Mouse (Mus musculus): ENCODE measurements around the gene Htr2a. TPM values are rescaled to one million over a fixed set of nuclear protein-coding genes. Genes with fewer than 3 reads are reported as not detected.

Htr2a gene
- polyA plus RNA-seq (2015; fragmentation: Nextera tagmentation; extraction: Ambion mirVana): 0.31 and 0.48 TPM in 2 replicates

GRCm38 (mm10) chr14:74640819-74641381 lies at the start of gene Htr2a:
TSS of gene Htr2a (plus strand) at chr14:74640840.
- Histone ChIP-seq H3K4me1 (peaks cover 10% of the 10 kb centered on the region; the same call in 1 of the 2 replicates), H3K9ac (no peak within 1 kb of the TSS), H3K27ac (no peak within 1 kb of the TSS), H3K4me3 (replicated peaks) (peak within 1 kb of the TSS; percentile 36), H3K4me2 (peak within 1 kb of the TSS; percentile 62), H3K36me3 (no peaks in the 10 kb centered on the region), H3K9me3 (no peaks in the 10 kb centered on the region), H3K27me3 (replicated peaks) (0 out of 2 replicates have a peak, but pooled peaks cover 5% of the 10 kb centered on the region)
- 1% methylated on average over 20 of the region's 20 CpGs for WGBS
- ATAC-seq (ENCODE audit: insufficient read depth, low FRiP score, low read depth): no peak

DNA sequence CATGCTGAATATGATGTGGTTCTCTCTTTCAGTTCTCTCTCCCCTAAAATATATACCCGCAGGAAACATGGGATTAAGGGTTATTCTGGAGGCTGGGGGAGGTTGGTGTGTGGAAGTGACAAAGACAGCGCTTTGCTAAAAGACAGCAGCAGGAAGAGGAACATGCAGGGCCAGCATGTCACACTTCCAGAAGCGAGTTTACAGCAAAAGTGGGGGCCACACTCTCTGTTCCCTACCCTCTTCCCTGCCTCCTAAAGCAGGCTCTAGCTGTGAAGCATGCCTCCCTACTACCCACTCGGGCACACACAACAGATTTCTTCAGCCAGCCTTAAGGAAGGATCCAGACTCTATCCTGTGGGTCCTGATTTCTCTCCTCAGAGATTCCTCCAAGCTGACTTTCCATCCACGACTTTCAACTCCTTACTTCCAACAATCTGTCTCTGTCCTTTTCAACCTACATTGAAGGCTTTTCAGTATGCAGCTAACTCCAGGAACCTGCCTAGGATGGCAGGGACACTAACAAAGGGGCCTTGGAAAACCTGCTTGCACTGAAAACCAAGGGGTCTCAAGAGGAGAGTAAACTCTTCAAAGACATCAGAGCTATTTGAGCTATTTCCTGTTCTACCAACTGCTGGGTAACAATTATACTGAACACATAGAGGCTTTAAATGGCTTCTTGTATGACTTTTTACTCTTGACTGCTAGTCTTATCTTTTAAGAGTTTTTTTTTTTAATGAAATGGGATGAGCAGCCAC lies 39.1 kb upstream of the Htr2a start:
- 67% methylated on average over 5 of the region's 5 CpGs for WGBS
- ATAC-seq (ENCODE audit: insufficient read depth, low FRiP score, low read depth): no peak

DNA sequence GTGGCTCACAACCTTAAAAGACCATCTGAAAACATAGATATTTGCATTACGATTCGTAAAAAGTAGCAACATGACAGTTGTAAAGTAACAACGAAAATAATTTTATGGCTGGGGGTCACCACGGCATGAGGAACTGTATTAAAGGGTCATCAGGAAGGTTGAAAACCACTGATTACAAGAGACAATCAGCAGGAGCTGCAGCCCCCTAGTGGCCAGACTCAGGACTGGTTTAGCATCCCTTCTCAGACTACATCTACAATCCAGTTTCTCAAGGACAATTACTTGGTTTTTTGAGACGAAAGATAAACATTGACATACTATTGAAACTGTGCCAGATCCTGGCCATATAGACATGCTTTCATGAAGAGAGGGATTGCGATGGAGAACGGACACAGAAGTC lies 38.1 kb upstream of the Htr2a start:
- no peak for ATAC-seq (ENCODE audit: insufficient read depth, low FRiP score, low read depth)
- H3K27ac ChIP-seq: no peak overlapping the region
- no peaks in the 10 kb centered on the region for H3K4me1 ChIP-seq
- no peak overlapping the region for H3K4me2 ChIP-seq
- no peaks in the 10 kb centered on the region for H3K27me3 ChIP-seq (replicated peaks)
- no peak overlapping the region for H3K4me3 ChIP-seq (replicated peaks)
- H3K36me3 ChIP-seq: no peaks in the 10 kb centered on the region
- H3K9me3 ChIP-seq: no peaks in the 10 kb centered on the region
- 48% methylated on average over 7 of the region's 7 CpGs for WGBS
- H3K9ac ChIP-seq: no peak overlapping the region

More for the DNA sequence above, 39.1 kb upstream of the Htr2a start:
- Histone ChIP-seq H3K4me3 (replicated peaks) (no peak overlapping the region), H3K27ac (no peak overlapping the region), H3K4me2 (no peak overlapping the region), H3K27me3 (replicated peaks) (no peaks in the 10 kb centered on the region), H3K9me3 (no peaks in the 10 kb centered on the region), H3K36me3 (no peaks in the 10 kb centered on the region), H3K9ac (no peak overlapping the region), H3K4me1 (no peaks in the 10 kb centered on the region)

GRCm38 (mm10) chr14:74603131-74603766 lies 37.4 kb upstream of the Htr2a start:
- H3K4me3 ChIP-seq (replicated peaks): no peak overlapping the region
- H3K9me3 ChIP-seq: no peaks in the 10 kb centered on the region
- no peaks in the 10 kb centered on the region for H3K4me1 ChIP-seq
- ATAC-seq (ENCODE audit: insufficient read depth, low FRiP score, low read depth): no peak
- 78% methylated on average over 7 of the region's 7 CpGs for WGBS
- no peaks in the 10 kb centered on the region for H3K36me3 ChIP-seq
- no peak overlapping the region for H3K4me2 ChIP-seq
- H3K27ac ChIP-seq: no peak overlapping the region
- no peaks in the 10 kb centered on the region for H3K27me3 ChIP-seq (replicated peaks)
- no peak overlapping the region for H3K9ac ChIP-seq

DNA sequence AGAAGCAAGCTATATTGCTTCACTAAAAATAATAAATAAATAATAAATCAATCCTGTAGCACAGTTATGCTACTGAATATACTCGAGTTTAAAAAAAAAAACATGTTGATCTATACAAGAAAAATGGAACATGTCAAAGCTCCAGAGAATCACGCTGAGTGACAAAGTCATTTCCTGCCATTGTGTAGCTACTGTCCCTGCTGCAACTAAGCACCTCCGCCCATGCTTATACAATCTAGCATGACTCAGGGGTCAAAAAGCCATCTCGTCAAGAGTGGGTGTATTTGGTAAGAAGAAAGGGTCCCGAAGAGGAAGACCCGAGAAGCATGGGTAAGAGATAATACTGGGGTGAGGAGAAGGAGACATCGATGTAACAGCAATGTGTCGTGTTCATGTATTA lies 29.3 kb upstream of the Htr2a start:
- no peak overlapping the region for H3K4me2 ChIP-seq
- no peak for ATAC-seq (ENCODE audit: insufficient read depth, low FRiP score, low read depth)
- H3K9ac ChIP-seq: no peak overlapping the region
- H3K27me3 ChIP-seq (replicated peaks): no peaks in the 10 kb centered on the region
- H3K9me3 ChIP-seq: no peaks in the 10 kb centered on the region
- H3K4me3 ChIP-seq (replicated peaks): no peak overlapping the region
- 68% methylated on average over 8 of the region's 8 CpGs for WGBS
- no peaks in the 10 kb centered on the region for H3K4me1 ChIP-seq
- no peaks in the 10 kb centered on the region for H3K36me3 ChIP-seq
- no peak overlapping the region for H3K27ac ChIP-seq

- Histone ChIP-seq H3K27ac (no peak overlapping the region), H3K27me3 (replicated peaks) (no peaks in the 10 kb centered on the region)
- 59% methylated on average over 4 of the region's 4 CpGs for WGBS
Observed at GRCm38 (mm10) chr14:74618858-74619257, 21.8 kb upstream of the Htr2a start.

DNA sequence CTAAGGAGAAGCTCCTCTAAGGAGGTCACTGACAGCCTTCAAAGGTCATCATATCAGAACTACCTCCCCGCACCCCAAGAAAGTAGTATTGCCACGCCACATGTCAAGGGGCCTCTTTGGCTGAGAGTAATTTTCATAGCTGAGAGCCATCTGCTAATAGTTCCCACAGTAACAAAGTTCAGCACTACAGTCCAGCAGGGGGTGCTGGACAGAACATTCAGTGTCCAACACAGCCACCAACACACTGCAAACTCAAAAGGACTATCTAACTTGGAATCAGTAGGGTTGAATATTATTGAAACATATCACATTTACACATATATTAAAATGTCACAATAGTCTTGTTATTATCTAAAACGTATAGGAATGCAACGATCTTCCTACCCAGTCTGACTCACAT lies 2.6 kb upstream of the Htr2a start:
- H3K4me2 ChIP-seq: no peak overlapping the region
- H3K9ac ChIP-seq: no peak overlapping the region
- H3K4me1 ChIP-seq: peaks cover 8% of the 10 kb centered on the region; the same call in 1 of the 2 replicates
- WGBS: 79% methylated on average over 4 of the region's 4 CpGs
- 0 out of 2 replicates have a peak, but pooled peaks cover 3% of the 10 kb centered on the region for H3K27me3 ChIP-seq (replicated peaks)
- H3K36me3 ChIP-seq: no peaks in the 10 kb centered on the region
- H3K27ac ChIP-seq: no peak overlapping the region
- ATAC-seq (ENCODE audit: insufficient read depth, low FRiP score, low read depth): no peak
- no peaks in the 10 kb centered on the region for H3K9me3 ChIP-seq
- no peak overlapping the region for H3K4me3 ChIP-seq (replicated peaks)

More at GRCm38 (mm10) chr14:74618858-74619257, 21.8 kb upstream of the Htr2a start:
- ATAC-seq (ENCODE audit: insufficient read depth, low FRiP score, low read depth): no peak
- H3K9me3 ChIP-seq: no peaks in the 10 kb centered on the region
- no peaks in the 10 kb centered on the region for H3K4me1 ChIP-seq
- no peak overlapping the region for H3K4me2 ChIP-seq
- H3K36me3 ChIP-seq: no peaks in the 10 kb centered on the region
- no peak overlapping the region for H3K9ac ChIP-seq
- H3K4me3 ChIP-seq (replicated peaks): no peak overlapping the region

DNA sequence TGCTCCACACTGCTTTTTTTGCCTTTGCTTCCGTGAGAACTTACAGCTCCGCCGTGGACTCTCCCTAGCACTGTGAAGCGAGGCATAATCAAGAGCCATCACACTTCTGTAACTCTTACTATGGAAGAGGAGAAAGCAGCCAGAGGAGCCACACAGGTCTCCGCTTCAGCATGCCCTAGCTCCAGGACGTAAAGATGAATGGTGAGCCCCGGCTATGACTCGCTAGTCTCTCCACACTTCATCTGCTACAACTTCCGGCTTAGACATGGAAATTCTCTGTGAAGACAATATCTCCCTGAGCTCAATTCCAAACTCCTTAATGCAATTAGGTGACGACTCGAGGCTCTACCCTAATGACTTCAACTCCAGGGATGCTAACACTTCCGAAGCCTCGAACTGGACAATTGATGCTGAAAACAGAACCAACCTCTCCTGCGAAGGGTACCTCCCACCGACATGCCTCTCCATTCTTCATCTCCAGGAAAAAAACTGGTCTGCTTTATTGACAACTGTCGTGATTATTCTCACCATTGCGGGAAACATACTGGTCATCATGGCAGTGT lies 1.1 kb downstream of the Htr2a start:
- peak overlapping the region; percentile 36 for H3K4me3 ChIP-seq (replicated peaks)
- peaks cover 10% of the 10 kb centered on the region; the same call in 1 of the 2 replicates for H3K4me1 ChIP-seq
- H3K4me2 ChIP-seq: peak overlapping the region; percentile 62
- no peaks in the 10 kb centered on the region for H3K9me3 ChIP-seq
- 24% methylated on average over 17 of the region's 17 CpGs for WGBS
- H3K36me3 ChIP-seq: no peaks in the 10 kb centered on the region
- no peak overlapping the region for H3K9ac ChIP-seq
- 0 out of 2 replicates have a peak, but pooled peaks cover 5% of the 10 kb centered on the region for H3K27me3 ChIP-seq (replicated peaks)
- H3K27ac ChIP-seq: no peak overlapping the region
- ATAC-seq (ENCODE audit: insufficient read depth, low FRiP score, low read depth): no peak

DNA sequence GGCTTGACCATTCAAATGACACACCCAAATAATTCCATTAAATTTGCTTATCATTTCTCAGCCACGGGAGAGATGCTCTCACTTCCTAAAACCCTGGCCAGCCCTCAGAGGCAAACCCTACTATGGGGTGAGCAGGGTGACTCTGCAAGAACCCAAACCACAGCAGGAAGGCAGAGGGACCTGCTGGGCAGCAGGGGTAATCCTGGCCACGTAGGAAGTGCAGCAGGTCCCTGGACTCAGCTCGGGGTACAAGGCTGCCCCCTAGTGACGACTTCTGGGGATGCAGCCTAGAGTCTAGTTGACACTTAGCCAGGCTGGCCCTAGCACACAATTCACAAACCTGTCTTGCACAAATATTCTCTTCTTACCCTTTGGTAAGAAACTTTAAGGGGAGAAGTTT lies 2.7 kb downstream of the Htr2a start:
- Histone ChIP-seq H3K36me3 (no peaks in the 10 kb centered on the region), H3K4me3 (replicated peaks) (peak overlapping the region; percentile 22), H3K4me1 (peaks cover 10% of the 10 kb centered on the region; the same call in 1 of the 2 replicates), H3K9ac (no peak overlapping the region), H3K27ac (no peak overlapping the region), H3K4me2 (peak overlapping the region; percentile 41), H3K27me3 (replicated peaks) (0 out of 2 replicates have a peak, but pooled peaks cover 5% of the 10 kb centered on the region), H3K9me3 (no peaks in the 10 kb centered on the region)
- ATAC-seq (ENCODE audit: insufficient read depth, low FRiP score, low read depth): peak; percentile 33; the same call in 1 of the 2 replicates
- WGBS: 1% methylated on average over 4 of the region's 4 CpGs

GRCm38 (mm10) chr14:74646107-74646793 lies 5.6 kb downstream of the Htr2a start:
- ATAC-seq (ENCODE audit: insufficient read depth, low FRiP score, low read depth): no peak
- Histone ChIP-seq H3K36me3 (no peaks in the 10 kb centered on the region), H3K9me3 (no peaks in the 10 kb centered on the region), H3K27me3 (replicated peaks) (0 out of 2 replicates have a peak, but pooled peaks cover 5% of the 10 kb centered on the region), H3K4me3 (replicated peaks) (no peak overlapping the region), H3K4me2 (no peak overlapping the region), H3K27ac (no peak overlapping the region), H3K4me1 (0 out of 2 replicates have a peak, but pooled peaks cover 4% of the 10 kb centered on the region), H3K9ac (no peak overlapping the region)
- WGBS: 56% methylated on average over 11 of the region's 11 CpGs

DNA sequence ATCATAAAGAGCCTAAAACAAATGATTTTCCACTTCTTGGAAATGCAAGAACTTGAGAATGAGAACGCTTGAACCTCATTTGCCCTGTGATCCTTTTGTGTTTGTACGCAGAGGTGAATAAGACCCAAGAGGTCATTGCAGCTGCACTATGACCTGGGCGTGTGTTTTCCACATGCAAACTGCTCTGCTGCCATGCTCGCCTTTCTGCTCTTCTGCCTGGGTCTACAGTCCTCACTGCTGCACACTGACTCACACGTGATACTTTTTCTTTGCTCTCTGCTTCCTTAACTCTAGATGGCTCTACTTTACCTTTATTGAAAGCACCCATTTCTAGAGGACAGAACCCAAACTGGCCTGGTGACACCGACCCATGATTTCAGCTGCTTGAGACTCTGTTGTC lies 9.4 kb downstream of the Htr2a start:
- H3K9ac ChIP-seq: no peak overlapping the region
- no peak overlapping the region for H3K4me2 ChIP-seq
- no peaks in the 10 kb centered on the region for H3K9me3 ChIP-seq
- H3K4me3 ChIP-seq (replicated peaks): no peak overlapping the region
- no peaks in the 10 kb centered on the region for H3K4me1 ChIP-seq
- H3K27me3 ChIP-seq (replicated peaks): no peaks in the 10 kb centered on the region
- no peak overlapping the region for H3K27ac ChIP-seq
- no peak for ATAC-seq (ENCODE audit: insufficient read depth, low FRiP score, low read depth)
- 71% methylated on average over 6 of the region's 6 CpGs for WGBS
- no peaks in the 10 kb centered on the region for H3K36me3 ChIP-seq

Data from stomach, embryonic 15.5 days (tissue).